Mouse (Mus musculus): ENCODE data around the gene Cdc37l1. TPM values are rescaled to one million over a fixed set of nuclear protein-coding genes. Genes with fewer than 3 reads are reported as not detected.

Gene Cdc37l1
- polyA plus RNA-seq, 1 experiment from 2014 or later = 45.4 TPM

GRCm38 (mm10) chr19:29049401-29050075 lies 59.4 kb downstream of the Cdc37l1 start:
- 65% methylated on average over 12 of the region's 12 CpGs for WGBS
- no peak for ATAC-seq (ENCODE audit: insufficient number of reproducible peaks, insufficient read depth, low FRiP score, low TSS enrichment, low read depth)

DNA sequence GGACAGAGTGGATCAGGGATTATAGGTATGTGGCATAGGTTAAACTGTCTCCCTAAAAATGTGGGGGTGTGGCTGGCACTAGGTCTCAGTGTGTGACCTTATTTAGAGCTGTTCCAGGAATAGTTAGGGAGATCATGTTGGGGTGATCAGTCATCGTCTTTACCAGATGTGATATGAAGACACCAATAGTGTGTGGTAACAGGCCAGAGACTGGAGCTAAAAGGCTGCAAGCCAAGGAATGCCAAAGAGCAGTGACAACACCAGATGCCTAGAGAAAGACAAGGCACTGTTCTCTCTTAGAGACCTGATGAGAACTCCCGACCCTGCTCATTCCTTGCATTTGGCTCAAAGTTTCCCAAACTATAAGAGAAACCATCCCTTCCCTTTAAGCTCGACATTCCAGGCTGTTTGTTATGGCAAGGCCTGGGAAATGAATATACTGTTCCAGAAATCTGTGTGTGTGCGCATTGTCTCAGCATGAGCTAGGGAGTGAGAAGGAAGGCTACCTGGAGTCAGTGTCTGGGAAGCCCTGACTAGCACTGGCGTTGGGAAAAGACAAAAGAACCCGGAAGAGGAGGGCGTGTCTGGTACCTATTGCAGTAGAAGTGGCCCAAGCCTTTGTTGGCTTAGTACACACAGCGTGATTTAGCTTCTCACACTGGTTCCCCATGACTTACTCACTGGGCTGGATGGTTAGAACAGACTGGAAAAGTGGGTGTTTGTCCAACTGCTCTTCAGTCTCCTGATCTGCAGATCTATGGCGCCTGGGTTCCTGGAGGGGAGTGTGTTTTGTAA lies 60.2 kb downstream of the Cdc37l1 start:
- peaks cover 21% of the 10 kb centered on the region for H3K4me1 ChIP-seq
- no peak overlapping the region for H3K9ac ChIP-seq
- 75% methylated on average over 9 of the region's 9 CpGs for WGBS
- H3K27me3 ChIP-seq = no peaks in the 10 kb centered on the region
- H3K9me3 ChIP-seq = no peaks in the 10 kb centered on the region
- no peak overlapping the region for H3K4me2 ChIP-seq
- H3K36me3 ChIP-seq = no peaks in the 10 kb centered on the region
- no peak overlapping the region for H3K27ac ChIP-seq
- H3K4me3 ChIP-seq = no peak overlapping the region
- no peak for ATAC-seq (ENCODE audit: insufficient number of reproducible peaks, insufficient read depth, low FRiP score, low TSS enrichment, low read depth)

More at GRCm38 (mm10) chr19:29049401-29050075, 59.4 kb downstream of the Cdc37l1 start:
- no peaks in the 10 kb centered on the region for H3K9me3 ChIP-seq
- H3K4me3 ChIP-seq = no peak overlapping the region
- no peak overlapping the region for H3K9ac ChIP-seq
- H3K4me2 ChIP-seq = no peak overlapping the region
- H3K4me1 ChIP-seq = peaks cover 28% of the 10 kb centered on the region
- H3K27ac ChIP-seq = 0 out of 2 replicates have a peak overlapping the region, but pooled peaks have one; percentile 19
- H3K36me3 ChIP-seq = no peaks in the 10 kb centered on the region
- H3K27me3 ChIP-seq = no peaks in the 10 kb centered on the region

- no peak overlapping the region for H3K4me3 ChIP-seq
- 89% methylated on average over 12 of the region's 12 CpGs for WGBS
- peaks cover 13% of the 10 kb centered on the region; the same call in 1 of the 2 replicates for H3K4me1 ChIP-seq
- H3K36me3 ChIP-seq = no peaks in the 10 kb centered on the region
- no peaks in the 10 kb centered on the region for H3K27me3 ChIP-seq
- no peaks in the 10 kb centered on the region for H3K9me3 ChIP-seq
- H3K9ac ChIP-seq = no peak overlapping the region
- ATAC-seq (ENCODE audit: insufficient number of reproducible peaks, insufficient read depth, low FRiP score, low TSS enrichment, low read depth) = no peak
- no peak overlapping the region for H3K27ac ChIP-seq
- no peak overlapping the region for H3K4me2 ChIP-seq
Observed at GRCm38 (mm10) chr19:29052786-29053185, 62.6 kb downstream of the Cdc37l1 start.

- Histone ChIP-seq H3K9me3 (no peaks in the 10 kb centered on the region), H3K36me3 (no peaks in the 10 kb centered on the region), H3K4me1 (0 out of 2 replicates have a peak, but pooled peaks cover under 1% of the 10 kb centered on the region), H3K4me3 (no peak overlapping the region), H3K27ac (no peak overlapping the region), H3K9ac (no peak overlapping the region), H3K27me3 (no peaks in the 10 kb centered on the region), H3K4me2 (no peak overlapping the region)
- ATAC-seq (ENCODE audit: insufficient number of reproducible peaks, insufficient read depth, low FRiP score, low TSS enrichment, low read depth) = no peak
- WGBS = 61% methylated on average over 6 of the region's 6 CpGs
Observed at GRCm38 (mm10) chr19:29054594-29054993, 64.4 kb downstream of the Cdc37l1 start.

- 0 out of 2 replicates have a peak, but pooled peaks cover 4% of the 10 kb centered on the region for H3K4me1 ChIP-seq
- H3K36me3 ChIP-seq = no peaks in the 10 kb centered on the region
- no peak overlapping the region for H3K4me2 ChIP-seq
- H3K9ac ChIP-seq = no peak overlapping the region
- no peaks in the 10 kb centered on the region for H3K27me3 ChIP-seq
- no peak overlapping the region for H3K27ac ChIP-seq
- H3K9me3 ChIP-seq = no peaks in the 10 kb centered on the region
- ATAC-seq (ENCODE audit: insufficient number of reproducible peaks, insufficient read depth, low FRiP score, low TSS enrichment, low read depth) = no peak
- no peak overlapping the region for H3K4me3 ChIP-seq
- WGBS = 92% methylated on average over 4 of the region's 4 CpGs
Observed at GRCm38 (mm10) chr19:29055469-29055868, 65.3 kb downstream of the Cdc37l1 start.

- peaks cover 6% of the 10 kb centered on the region; the same call in 1 of the 2 replicates for H3K4me1 ChIP-seq
- no peak overlapping the region for H3K4me2 ChIP-seq
- no peak overlapping the region for H3K9ac ChIP-seq
- H3K27ac ChIP-seq = no peak overlapping the region
- H3K36me3 ChIP-seq = no peaks in the 10 kb centered on the region
- 80% methylated on average over 5 of the region's 5 CpGs for WGBS
- H3K27me3 ChIP-seq = no peaks in the 10 kb centered on the region
- no peak overlapping the region for H3K4me3 ChIP-seq
- no peak for ATAC-seq (ENCODE audit: insufficient number of reproducible peaks, insufficient read depth, low FRiP score, low TSS enrichment, low read depth)
- H3K9me3 ChIP-seq = no peaks in the 10 kb centered on the region
Observed at GRCm38 (mm10) chr19:29058741-29059140, 68.6 kb downstream of the Cdc37l1 start.

DNA sequence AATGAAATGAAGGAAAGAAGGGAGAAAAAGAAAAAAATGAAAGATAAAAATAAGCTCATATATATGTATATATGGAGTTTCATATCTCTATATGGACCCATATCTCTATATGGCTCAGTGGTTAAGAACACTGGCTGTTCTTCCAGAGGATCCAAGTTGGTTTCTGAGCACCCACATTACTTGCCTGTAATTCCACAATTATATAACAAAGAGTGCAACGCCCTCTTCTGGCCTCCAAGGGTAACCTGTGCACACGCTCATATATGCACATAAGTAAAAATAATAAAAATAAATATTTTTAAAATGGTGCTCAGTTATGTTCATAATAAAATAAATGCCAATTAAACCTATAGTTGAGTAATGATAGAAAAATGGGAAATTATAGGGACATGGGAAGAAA lies 69.5 kb downstream of the Cdc37l1 start:
- WGBS = 79% methylated on average over 2 of the region's 2 CpGs
- H3K4me3 ChIP-seq = no peak overlapping the region
- H3K36me3 ChIP-seq = no peaks in the 10 kb centered on the region
- H3K27ac ChIP-seq = no peak overlapping the region
- H3K4me2 ChIP-seq = no peak overlapping the region
- ATAC-seq (ENCODE audit: insufficient number of reproducible peaks, insufficient read depth, low FRiP score, low TSS enrichment, low read depth) = no peak
- no peaks in the 10 kb centered on the region for H3K27me3 ChIP-seq
- H3K9me3 ChIP-seq = no peaks in the 10 kb centered on the region
- peaks cover 13% of the 10 kb centered on the region for H3K4me1 ChIP-seq
- no peak overlapping the region for H3K9ac ChIP-seq

GRCm38 (mm10) chr19:29060299-29060698 lies 70.1 kb downstream of the Cdc37l1 start:
- H3K4me1 ChIP-seq = peaks cover 13% of the 10 kb centered on the region
- H3K27me3 ChIP-seq = no peaks in the 10 kb centered on the region
- H3K9ac ChIP-seq = no peak overlapping the region
- H3K4me2 ChIP-seq = no peak overlapping the region
- no peak overlapping the region for H3K4me3 ChIP-seq
- no peak overlapping the region for H3K27ac ChIP-seq
- no peaks in the 10 kb centered on the region for H3K36me3 ChIP-seq
- ATAC-seq (ENCODE audit: insufficient number of reproducible peaks, insufficient read depth, low FRiP score, low TSS enrichment, low read depth) = no peak
- H3K9me3 ChIP-seq = no peaks in the 10 kb centered on the region
- WGBS = 11% methylated on average over 6 of the region's 6 CpGs

GRCm38 (mm10) chr19:29063009-29063408 lies 72.9 kb downstream of the Cdc37l1 start:
- H3K4me3 ChIP-seq = no peak overlapping the region
- ATAC-seq (ENCODE audit: insufficient number of reproducible peaks, insufficient read depth, low FRiP score, low TSS enrichment, low read depth) = no peak
- H3K4me1 ChIP-seq = peaks cover 21% of the 10 kb centered on the region
- H3K9me3 ChIP-seq = no peaks in the 10 kb centered on the region
- no peak overlapping the region for H3K27ac ChIP-seq
- H3K4me2 ChIP-seq = no peak overlapping the region
- 77% methylated on average over 5 of the region's 5 CpGs for WGBS
- H3K36me3 ChIP-seq = no peaks in the 10 kb centered on the region
- H3K9ac ChIP-seq = no peak overlapping the region
- no peaks in the 10 kb centered on the region for H3K27me3 ChIP-seq

- H3K4me3 ChIP-seq = peak overlapping the region; percentile 22
- peaks cover 21% of the 10 kb centered on the region for H3K4me1 ChIP-seq
- ATAC-seq (ENCODE audit: insufficient number of reproducible peaks, insufficient read depth, low FRiP score, low TSS enrichment, low read depth) = peak; percentile 75; the same call in 1 of the 2 replicates
- H3K9ac ChIP-seq = no peak overlapping the region
- H3K27me3 ChIP-seq = no peaks in the 10 kb centered on the region
- WGBS = 13% methylated on average over 18 of the region's 18 CpGs
- no peaks in the 10 kb centered on the region for H3K9me3 ChIP-seq
- H3K4me2 ChIP-seq = peak overlapping the region; percentile 46
- no peaks in the 10 kb centered on the region for H3K36me3 ChIP-seq
- peak overlapping the region; percentile 62; the same call in 1 of the 2 replicates for H3K27ac ChIP-seq
Observed at GRCm38 (mm10) chr19:29063577-29064363, 73.6 kb downstream of the Cdc37l1 start.

DNA sequence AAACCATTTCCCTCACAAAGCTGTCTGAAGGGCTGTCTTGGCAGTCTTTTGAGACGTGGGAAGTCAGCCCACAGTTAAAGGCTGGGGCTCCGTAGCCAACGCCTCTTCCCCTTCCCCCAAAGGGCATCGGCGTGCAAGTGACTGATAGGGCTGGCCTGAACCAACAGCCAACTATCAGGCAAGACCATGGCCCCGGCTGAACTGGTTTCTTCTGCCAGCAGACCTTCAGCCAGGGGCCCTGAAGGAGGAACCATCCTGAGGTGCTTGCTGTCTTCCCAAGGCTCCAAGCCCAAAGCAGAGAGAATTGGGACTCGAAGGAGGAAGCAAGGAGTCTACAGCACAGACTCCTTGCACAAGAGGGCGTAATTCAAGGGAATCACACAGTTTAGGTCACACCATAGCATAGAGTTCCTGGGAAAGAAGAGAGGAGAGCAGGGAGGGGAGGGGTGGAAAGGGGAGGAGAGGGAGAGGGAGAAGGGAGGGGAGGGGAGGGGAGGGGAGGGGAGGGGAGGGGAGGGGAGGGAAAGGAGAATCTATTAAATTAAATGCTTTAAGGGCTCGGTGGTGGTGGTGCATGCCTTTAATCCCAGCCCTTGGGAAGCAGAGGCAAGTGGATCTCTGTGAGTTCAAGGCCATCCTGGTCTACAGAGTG lies 74.4 kb downstream of the Cdc37l1 start:
- no peak overlapping the region for H3K4me3 ChIP-seq
- 56% methylated on average over 9 of the region's 9 CpGs for WGBS
- no peak overlapping the region for H3K9ac ChIP-seq
- no peak for ATAC-seq (ENCODE audit: insufficient number of reproducible peaks, insufficient read depth, low FRiP score, low TSS enrichment, low read depth)
- H3K4me2 ChIP-seq = peak overlapping the region; percentile 46
- H3K27ac ChIP-seq = peak overlapping the region; percentile 62; the same call in 1 of the 2 replicates
- H3K9me3 ChIP-seq = no peaks in the 10 kb centered on the region
- H3K27me3 ChIP-seq = no peaks in the 10 kb centered on the region
- H3K4me1 ChIP-seq = peaks cover 21% of the 10 kb centered on the region
- no peaks in the 10 kb centered on the region for H3K36me3 ChIP-seq
